Mouse (Mus musculus) ES-E14 (cell line): ENCODE results near the gene Ranbp6. TPM values are rescaled to one million over a fixed set of nuclear protein-coding genes. Genes with fewer than 3 reads are reported as not detected.
A peak's percentile ranks its signal among the peaks of the same experiment; 100 is the strongest.

Experiments used
- DNase-seq: peaks from one replicate; pipeline ENCODE4 v3.0.0-alpha.2; 2013; ENCODE audit warnings: low read depth, low spot score
- H3K27ac ChIP-seq: 2 replicates; pipeline ENCODE4 v1.5.1; 2012; ENCODE audit warnings: low read depth, mild to moderate bottlenecking, low read length, moderate library complexity, mixed read lengths; ENCODE audit not compliant: poor library complexity, insufficient read depth, severe bottlenecking
- H3K36me3 ChIP-seq: 2 replicates; pipeline ENCODE4 v1.6.1; 2012; ENCODE audit warnings: mild to moderate bottlenecking, low read length, moderate library complexity, mixed read lengths; ENCODE audit not compliant: control insufficient read depth, poor library complexity, insufficient read depth, severe bottlenecking
- H3K4me1 ChIP-seq, 2 experiments: fragments of 150-350 bp in 1 of 2; sonication (generic) in 1 of 2; 2 replicates each; pipeline ENCODE4 v1.6.1; 2012; ENCODE audit warnings: low read length in 2 of 2, mild to moderate bottlenecking in 1 of 2, mixed read lengths in 1 of 2; ENCODE audit not compliant: control insufficient read depth in 2 of 2, insufficient read depth in 2 of 2, poor library complexity in 1 of 2
- H3K4me3 ChIP-seq, 2 experiments: fragments of 150-350 bp in 1 of 2; sonication (generic) in 1 of 2; 2 replicates each; pipeline ENCODE4 v1.5.1; 2012; ENCODE audit warnings: low read length in 2 of 2, low read depth in 1 of 2, mild to moderate bottlenecking in 1 of 2, mixed read lengths in 1 of 2; ENCODE audit not compliant: insufficient read depth in 1 of 2, poor library complexity in 1 of 2, severe bottlenecking in 1 of 2
- H3K9ac ChIP-seq: 2 replicates; pipeline ENCODE4 v1.6.1; 2012; ENCODE audit warnings: low read depth, mild to moderate bottlenecking, low read length, mixed read lengths; ENCODE audit not compliant: poor library complexity, insufficient read depth, severe bottlenecking
- H3K9me3 ChIP-seq: fragments of 150-350 bp; sonication (generic); 2 replicates; pipeline ENCODE4 v1.6.1; 2012; ENCODE audit warnings: low read depth, mild to moderate bottlenecking, low read length; ENCODE audit not compliant: control insufficient read depth, insufficient read depth
- CHD2 ChIP-seq: IDR thresholded peaks from 2 replicates; pipeline ENCODE4 v1.6.1; 2014; ENCODE audit warnings: mild to moderate bottlenecking, low read depth, low read length, inconsistent platforms
- HCFC1 ChIP-seq: IDR thresholded peaks from 2 replicates; pipeline ENCODE4 v1.6.1; 2012; ENCODE audit warnings: low read length, inconsistent platforms, borderline replicate concordance; ENCODE audit not compliant: insufficient read depth
- MAFK ChIP-seq: IDR thresholded peaks from 2 replicates; pipeline ENCODE4 v1.6.1; 2014; ENCODE audit warnings: mild to moderate bottlenecking, low read depth, low read length, inconsistent platforms; ENCODE audit not compliant: insufficient read depth
- ZC3H11A ChIP-seq: IDR thresholded peaks from 2 replicates; pipeline ENCODE4 v1.6.1; 2012; ENCODE audit warnings: low read depth, mild to moderate bottlenecking, inconsistent platforms, low read length, borderline replicate concordance
- ZNF384 ChIP-seq: IDR thresholded peaks from 2 replicates; pipeline ENCODE4 v1.6.1; 2012; ENCODE audit warnings: low read depth, low read length, inconsistent platforms
- in situ Hi-C, 2 experiments: fragments of 600-800 bp; cut with MboI; formaldehyde crosslinking; loops; one replicate each; pipeline ENCODE4 v1.15.1; 2025; ENCODE audit warnings: low sequenced_read_pairs in 2 of 2, inconsistent platforms in 1 of 2; ENCODE audit not compliant: unreplicated experiment in 2 of 2
- total RNA-seq: library from RNA; depleted of rRNA; stranded (reverse); fragments of 300-350 nt; gene quantifications from 2 replicates; pipeline ENCODE4 v1.2.3, GENCODE M21; 2012; rRNA removed

The Ranbp6 gene
- total RNA-seq = 9.7 and 11.3 TPM in 2 replicates

GRCm38 (mm10) chr19:29812581-29813460, at the start of gene Ranbp6:
Gene Ranbp6 (minus strand): TSS chr19:29812974.
- Histone ChIP-seq H3K4me1 (no peaks in the 10 kb centered on the region; a peak in 1 of 4 replicates), H3K27ac (no peak within 1 kb of the TSS), H3K36me3 (0 out of 2 replicates have a peak, but pooled peaks cover 2% of the 10 kb centered on the region), H3K9ac (peak within 1 kb of the TSS; percentile 85), H3K4me3 (peak within 1 kb of the TSS; percentile 83 to 99), H3K9me3 (no peaks in the 10 kb centered on the region)
- DNase-seq = peak; percentile 68
- in situ Hi-C loops = no loop called here
- no peak for TF ChIP-seq ZC3H11A
- TF ChIP-seq ZNF384 = no peak
- peak; percentile 80; the same call in 1 of the 2 replicates for TF ChIP-seq HCFC1

GRCm38 (mm10) chr19:29860816-29861215, 48.0 kb upstream of the Ranbp6 start:
- H3K9me3 ChIP-seq = no peaks in the 10 kb centered on the region
- no peak overlapping the region for H3K27ac ChIP-seq
- no peaks in the 10 kb centered on the region for H3K4me1 ChIP-seq
- no peaks in the 10 kb centered on the region for H3K36me3 ChIP-seq
- TF ChIP-seq ZNF384 (no peak), MAFK (no peak), HCFC1 (no peak), CHD2 (no peak), ZC3H11A (no peak)
- no peak overlapping the region for H3K4me3 ChIP-seq
- H3K9ac ChIP-seq = no peak overlapping the region
- DNase-seq = no peak
- in situ Hi-C loops = no loop called here

GRCm38 (mm10) chr19:29857267-29857666, 44.5 kb upstream of the Ranbp6 start:
- H3K4me1 ChIP-seq = no peaks in the 10 kb centered on the region
- no peak overlapping the region for H3K9ac ChIP-seq
- no peaks in the 10 kb centered on the region for H3K36me3 ChIP-seq
- in situ Hi-C loops = no loop called here
- H3K27ac ChIP-seq = no peak overlapping the region
- no peak for TF ChIP-seq ZC3H11A
- TF ChIP-seq MAFK = no peak
- TF ChIP-seq CHD2 = no peak
- no peak for TF ChIP-seq ZNF384
- TF ChIP-seq HCFC1 = no peak
- H3K4me3 ChIP-seq = no peak overlapping the region
- no peak for DNase-seq
- H3K9me3 ChIP-seq = no peaks in the 10 kb centered on the region

GRCm38 (mm10) chr19:29853711-29854110, 40.9 kb upstream of the Ranbp6 start:
- no peak for TF ChIP-seq ZNF384
- TF ChIP-seq HCFC1 = no peak
- no peak for TF ChIP-seq MAFK
- TF ChIP-seq ZC3H11A = no peak
- no peak for TF ChIP-seq CHD2
- DNase-seq = no peak
- no peak overlapping the region for H3K4me3 ChIP-seq
- H3K4me1 ChIP-seq = no peaks in the 10 kb centered on the region
- H3K9ac ChIP-seq = no peak overlapping the region
- in situ Hi-C loops = no loop called here
- no peaks in the 10 kb centered on the region for H3K36me3 ChIP-seq
- H3K9me3 ChIP-seq = no peaks in the 10 kb centered on the region
- no peak overlapping the region for H3K27ac ChIP-seq
